Mouse (Mus musculus): Measurements from ENCODE around the gene Cd52.

Cd52 gene

GRCm38 (mm10) chr4:134091225-134091529 lies 3.7 kb downstream of the Cd52 start:
- DNase-seq (ENCODE audit: low read depth, low spot score), result no peak

- DNase-seq (ENCODE audit: low read depth, low spot score), result no peak
Observed at GRCm38 (mm10) chr4:134090521-134091224, 4.2 kb downstream of the Cd52 start.

GRCm38 (mm10) chr4:134089029-134089428 lies 5.9 kb downstream of the Cd52 start:
- DNase-seq (ENCODE audit: low read depth, low spot score), result no peak

- DNase-seq (ENCODE audit: low read depth, low spot score), result peak; percentile 46
Observed at GRCm38 (mm10) chr4:134087412-134087811, 7.5 kb downstream of the Cd52 start.

- no peak for DNase-seq (ENCODE audit: low read depth, low spot score)
Observed at GRCm38 (mm10) chr4:134084999-134085398, 9.9 kb downstream of the Cd52 start.

GRCm38 (mm10) chr4:134082460-134082859 lies 12.4 kb downstream of the Cd52 start:
- no peak for DNase-seq (ENCODE audit: low read depth, low spot score)

- peak; percentile 43 for DNase-seq (ENCODE audit: low read depth, low spot score)
Observed at GRCm38 (mm10) chr4:134081730-134082386, 13.0 kb downstream of the Cd52 start.

- DNase-seq (ENCODE audit: low read depth, low spot score), result no peak
Observed at GRCm38 (mm10) chr4:134080674-134081073, 14.2 kb downstream of the Cd52 start.

GRCm38 (mm10) chr4:134078694-134079093 lies 16.2 kb downstream of the Cd52 start:
- DNase-seq (ENCODE audit: low read depth, low spot score), result no peak

- no peak for DNase-seq (ENCODE audit: low read depth, low spot score)
Observed at GRCm38 (mm10) chr4:134068793-134069580, 25.9 kb downstream of the Cd52 start.

- no peak for DNase-seq (ENCODE audit: low read depth, low spot score)
Observed at GRCm38 (mm10) chr4:134067833-134068544, 26.9 kb downstream of the Cd52 start.

- DNase-seq (ENCODE audit: low read depth, low spot score), result no peak
Observed at GRCm38 (mm10) chr4:134067383-134067782, 27.5 kb downstream of the Cd52 start.

- DNase-seq (ENCODE audit: low read depth, low spot score), result no peak
Observed at GRCm38 (mm10) chr4:134065431-134066004, 29.4 kb downstream of the Cd52 start.

- no peak for DNase-seq (ENCODE audit: low read depth, low spot score)
Observed at GRCm38 (mm10) chr4:134062561-134062960, 32.3 kb downstream of the Cd52 start.

GRCm38 (mm10) chr4:134061944-134062446 lies 32.9 kb downstream of the Cd52 start:
- DNase-seq (ENCODE audit: low read depth, low spot score), result no peak

- no peak for DNase-seq (ENCODE audit: low read depth, low spot score)
Observed at GRCm38 (mm10) chr4:134061166-134061830, 33.6 kb downstream of the Cd52 start.

- DNase-seq (ENCODE audit: low read depth, low spot score), result no peak
Observed at GRCm38 (mm10) chr4:134060135-134060865, 34.6 kb downstream of the Cd52 start, which contains the start of gene Crybg2. TSS of gene Crybg2 (plus strand) at chr4:134060815.

GRCm38 (mm10) chr4:134058908-134059307 lies 36.0 kb downstream of the Cd52 start:
- no peak for DNase-seq (ENCODE audit: low read depth, low spot score)

GRCm38 (mm10) chr4:134058166-134058715 lies 36.6 kb downstream of the Cd52 start:
- DNase-seq (ENCODE audit: low read depth, low spot score), result no peak

- no peak for DNase-seq (ENCODE audit: low read depth, low spot score)
Observed at GRCm38 (mm10) chr4:134053538-134053937, 41.3 kb downstream of the Cd52 start, which contains the start of gene Zfp683. TSS of gene Zfp683 (plus strand) at chr4:134053838.
